Mouse (Mus musculus): ENCODE measurements around the gene Tlcd1. TPM values are rescaled to one million over a fixed set of nuclear protein-coding genes. Genes with fewer than 3 reads are reported as not detected.

The Tlcd1 gene
- polyA plus RNA-seq, 1 experiment, result 2.2 TPM

DNA sequence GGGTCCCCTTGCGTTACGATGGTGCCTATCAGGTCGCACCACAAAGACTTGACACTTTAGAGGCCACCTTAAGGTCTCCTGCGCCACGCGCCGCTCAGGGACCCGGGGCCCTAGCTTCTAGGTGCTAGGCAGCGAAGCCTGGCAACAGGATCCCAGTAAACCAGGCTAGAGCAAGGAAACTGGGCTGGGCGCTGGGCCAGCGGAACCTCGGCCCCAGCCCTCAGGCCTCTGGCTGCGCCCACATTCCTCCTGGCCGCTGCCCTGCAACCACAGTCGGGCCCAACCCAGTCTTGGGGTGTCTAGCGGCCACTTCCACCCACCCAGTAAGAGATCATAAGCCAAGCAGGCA, 10.8 kb upstream of the Tlcd1 start:
- TF ChIP-seq CTCF (IDR thresholded peaks at IDR 0.05; ENCODE audit: low read depth, low read length) (no peak), POLR2A (IDR thresholded peaks at IDR 0.05; ENCODE audit: borderline replicate concordance, low read depth, low read length) (no peak)
- H3K27ac ChIP-seq (ENCODE audit: insufficient read depth, low read depth, low read length), result 0 out of 2 replicates have a peak overlapping the region, but pooled peaks have one; percentile 1
- peak overlapping the region; percentile 66 for H3K4me3 ChIP-seq (ENCODE audit: insufficient read depth, low read length)
- peaks cover 12% of the 10 kb centered on the region for H3K4me1 ChIP-seq (ENCODE audit: control insufficient read depth, insufficient read depth, low read length)

DNA sequence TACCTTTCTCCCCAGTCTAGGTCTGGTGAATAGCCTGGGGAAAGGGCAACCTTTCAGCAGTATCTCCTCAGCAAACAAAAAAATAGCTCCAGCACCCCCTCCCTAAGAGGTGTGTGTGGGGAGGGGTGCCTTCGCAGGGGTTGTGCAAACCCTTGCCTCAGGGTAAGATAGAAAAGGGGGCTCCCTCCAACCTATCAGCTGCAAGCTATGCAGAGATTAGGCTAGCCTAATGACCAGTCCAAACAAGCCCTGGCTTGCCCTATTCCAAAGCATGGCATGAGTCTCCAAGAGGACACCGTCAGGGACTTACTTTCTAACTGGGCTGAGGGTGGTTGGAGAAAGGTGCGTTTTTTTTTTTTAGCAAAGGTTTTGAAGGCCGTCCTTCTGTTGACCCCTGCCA, 10.3 kb upstream of the Tlcd1 start:
- Histone ChIP-seq H3K4me1 (ENCODE audit: control insufficient read depth, insufficient read depth, low read length) (peaks cover 12% of the 10 kb centered on the region), H3K4me3 (ENCODE audit: insufficient read depth, low read length) (no peak overlapping the region), H3K27ac (ENCODE audit: insufficient read depth, low read depth, low read length) (no peak overlapping the region)
- no peak for TF ChIP-seq CTCF (IDR thresholded peaks at IDR 0.05; ENCODE audit: low read depth, low read length)
- no peak for TF ChIP-seq POLR2A (IDR thresholded peaks at IDR 0.05; ENCODE audit: borderline replicate concordance, low read depth, low read length)

DNA sequence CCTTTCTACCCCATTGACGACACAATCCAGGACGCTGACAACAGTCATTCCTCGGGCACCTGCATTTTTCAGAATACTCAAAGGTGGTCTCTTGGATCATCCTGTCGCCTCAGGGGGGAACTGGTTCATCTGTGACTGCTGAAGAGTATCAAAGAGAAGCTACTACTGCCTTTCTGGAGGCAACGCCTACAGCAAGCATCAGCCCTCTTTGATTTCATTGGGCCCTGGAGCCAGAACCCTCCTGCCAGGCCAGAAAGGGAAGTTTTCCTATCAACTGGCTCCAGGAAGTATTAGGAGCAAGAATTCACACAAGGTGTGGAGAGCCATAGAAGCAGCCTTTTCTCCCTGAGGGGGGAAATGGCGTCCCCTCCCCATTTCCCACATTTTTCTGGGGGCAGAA, 9.9 kb upstream of the Tlcd1 start:
- no peak overlapping the region for H3K4me3 ChIP-seq (ENCODE audit: insufficient read depth, low read length)
- no peak for TF ChIP-seq POLR2A (IDR thresholded peaks at IDR 0.05; ENCODE audit: borderline replicate concordance, low read depth, low read length)
- no peak for TF ChIP-seq CTCF (IDR thresholded peaks at IDR 0.05; ENCODE audit: low read depth, low read length)
- peaks cover 12% of the 10 kb centered on the region for H3K4me1 ChIP-seq (ENCODE audit: control insufficient read depth, insufficient read depth, low read length)
- no peak overlapping the region for H3K27ac ChIP-seq (ENCODE audit: insufficient read depth, low read depth, low read length)

DNA sequence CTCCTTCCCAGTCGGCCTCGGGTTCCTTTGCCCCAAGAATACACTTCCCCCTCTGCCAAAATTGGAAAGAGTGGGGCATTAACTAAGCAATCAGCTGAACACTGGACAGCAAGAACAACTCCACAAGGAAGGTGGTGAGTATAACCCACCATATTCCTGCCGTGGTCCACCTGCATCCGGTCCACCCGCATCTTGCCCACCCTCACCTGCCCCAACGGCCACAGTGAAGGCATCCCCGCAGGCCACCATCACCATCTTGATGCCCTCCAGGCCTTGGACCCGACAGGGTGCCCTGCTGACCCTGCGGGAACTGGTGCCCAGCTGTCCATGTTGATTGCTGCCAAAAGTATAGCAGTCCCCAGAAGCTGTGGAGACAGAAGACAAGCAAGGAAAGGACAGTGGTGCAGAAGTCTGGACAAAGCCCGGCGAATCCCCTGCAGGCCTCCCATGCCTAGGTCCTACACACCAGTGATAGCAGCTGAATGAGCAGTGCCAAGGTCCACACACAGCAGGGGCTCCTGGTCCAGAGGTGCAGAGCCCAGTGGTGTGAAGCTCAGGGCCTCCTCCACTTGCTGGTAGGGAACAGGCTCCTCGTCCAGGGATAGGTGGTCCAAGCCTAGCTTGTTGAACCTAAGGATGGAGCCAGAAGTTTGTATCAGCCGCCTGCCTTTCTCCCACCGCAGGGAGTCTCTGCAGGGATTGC, 9.1 kb upstream of the Tlcd1 start:
- TF ChIP-seq CTCF (IDR thresholded peaks at IDR 0.05; ENCODE audit: low read depth, low read length), result no peak
- no peak for TF ChIP-seq POLR2A (IDR thresholded peaks at IDR 0.05; ENCODE audit: borderline replicate concordance, low read depth, low read length)
- no peak overlapping the region for H3K27ac ChIP-seq (ENCODE audit: insufficient read depth, low read depth, low read length)
- H3K4me3 ChIP-seq (ENCODE audit: insufficient read depth, low read length), result no peak overlapping the region
- peaks cover 12% of the 10 kb centered on the region for H3K4me1 ChIP-seq (ENCODE audit: control insufficient read depth, insufficient read depth, low read length)

DNA sequence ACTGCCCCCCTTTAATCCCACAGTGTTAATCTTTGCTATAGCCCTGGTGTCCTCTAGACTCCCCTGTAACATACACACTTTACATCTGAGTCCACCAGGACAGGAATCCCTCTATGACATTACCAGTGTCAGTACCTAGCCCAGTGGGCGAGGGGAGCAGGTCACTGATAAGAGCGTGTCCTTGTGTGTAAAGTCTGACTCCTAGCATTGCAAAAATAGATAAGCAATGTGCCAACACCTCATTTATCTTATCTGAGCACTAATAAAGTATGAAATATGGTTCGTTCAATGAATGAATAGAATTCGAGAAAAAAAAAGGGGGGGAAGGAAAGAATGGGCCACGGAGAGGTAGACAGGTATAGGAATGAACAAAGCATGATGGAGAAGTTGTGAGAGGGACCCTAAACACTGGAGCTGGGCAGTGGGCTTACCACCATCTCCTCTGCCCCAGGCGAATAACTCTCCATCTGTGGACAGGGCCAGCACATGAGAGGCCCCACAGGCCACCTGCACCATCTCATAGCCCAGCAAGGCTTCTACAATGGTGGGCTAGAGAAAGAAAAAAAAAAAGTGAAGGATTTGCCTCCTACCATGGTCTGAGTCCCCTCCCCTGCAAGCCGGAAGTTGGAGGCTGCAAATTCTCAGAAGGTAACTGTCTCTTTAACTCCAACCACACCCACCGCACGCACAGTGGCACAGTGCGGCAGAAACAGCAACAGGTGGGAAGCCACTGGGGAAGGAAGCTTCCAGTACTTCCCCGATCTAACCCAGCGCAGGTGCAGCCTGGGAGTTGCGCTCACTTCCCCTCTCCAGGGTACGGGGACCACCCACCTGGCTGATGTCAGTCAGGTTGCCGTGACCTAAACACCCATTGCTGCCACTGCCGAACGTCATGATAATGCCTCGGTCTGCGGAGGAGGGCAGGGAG, 7.7 kb upstream of the Tlcd1 start:
- no peak for TF ChIP-seq CTCF (IDR thresholded peaks at IDR 0.05; ENCODE audit: low read depth, low read length)
- TF ChIP-seq POLR2A (IDR thresholded peaks at IDR 0.05; ENCODE audit: borderline replicate concordance, low read depth, low read length), result no peak
- Histone ChIP-seq H3K4me1 (ENCODE audit: control insufficient read depth, insufficient read depth, low read length) (peaks cover 12% of the 10 kb centered on the region), H3K4me3 (ENCODE audit: insufficient read depth, low read length) (no peak overlapping the region), H3K27ac (ENCODE audit: insufficient read depth, low read depth, low read length) (no peak overlapping the region)

DNA sequence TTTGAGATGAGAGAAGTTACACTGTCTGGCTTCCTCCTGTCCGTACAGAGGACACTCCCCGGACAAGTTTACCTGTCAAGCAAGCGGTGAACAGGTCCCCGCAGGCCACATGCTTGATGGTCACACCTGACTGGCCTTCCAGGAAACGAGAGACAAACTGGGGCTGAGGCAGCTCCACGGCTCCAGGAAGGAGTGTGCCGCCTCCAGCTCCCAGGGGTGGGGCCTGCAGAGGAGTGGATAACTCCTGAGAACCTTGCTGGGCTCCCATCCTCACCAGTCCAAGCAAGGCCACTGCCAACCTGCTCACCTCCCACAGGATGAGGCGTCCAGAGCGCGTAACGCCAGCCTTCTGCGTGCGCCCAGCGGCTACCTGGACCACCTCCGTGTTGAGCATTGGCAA, 6.2 kb upstream of the Tlcd1 start:
- no peak for TF ChIP-seq CTCF (IDR thresholded peaks at IDR 0.05; ENCODE audit: low read depth, low read length)
- TF ChIP-seq POLR2A (IDR thresholded peaks at IDR 0.05; ENCODE audit: borderline replicate concordance, low read depth, low read length), result no peak
- Histone ChIP-seq H3K4me3 (ENCODE audit: insufficient read depth, low read length) (no peak overlapping the region), H3K4me1 (ENCODE audit: control insufficient read depth, insufficient read depth, low read length) (peaks cover 7% of the 10 kb centered on the region), H3K27ac (ENCODE audit: insufficient read depth, low read depth, low read length) (no peak overlapping the region)

DNA sequence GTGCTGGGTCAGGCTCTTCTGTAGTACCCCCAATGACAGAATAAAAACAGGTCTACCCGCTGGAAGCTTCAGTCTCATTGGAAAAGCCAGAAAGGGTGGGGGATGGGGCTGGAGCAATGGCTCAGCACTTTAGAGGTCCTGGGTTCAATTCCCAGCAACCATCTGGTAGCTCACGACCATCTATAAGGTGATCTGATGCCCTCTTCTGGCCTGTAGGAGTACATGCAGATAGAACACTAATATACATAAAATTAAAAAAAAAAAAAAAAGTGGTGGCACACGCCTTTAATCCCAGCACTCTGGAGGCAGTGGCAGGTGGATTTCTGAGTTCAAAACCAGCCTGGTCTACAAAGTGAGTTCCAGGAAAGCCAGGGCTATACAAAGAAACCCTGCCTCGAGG, 5.2 kb upstream of the Tlcd1 start:
- Histone ChIP-seq H3K27ac (ENCODE audit: insufficient read depth, low read depth, low read length) (no peak overlapping the region), H3K4me3 (ENCODE audit: insufficient read depth, low read length) (no peak overlapping the region), H3K4me1 (ENCODE audit: control insufficient read depth, insufficient read depth, low read length) (peaks cover 2% of the 10 kb centered on the region; the same call in 1 of the 2 replicates)
- TF ChIP-seq CTCF (IDR thresholded peaks at IDR 0.05; ENCODE audit: low read depth, low read length) (peak; percentile 26; the same call in 1 of the 2 replicates), POLR2A (IDR thresholded peaks at IDR 0.05; ENCODE audit: borderline replicate concordance, low read depth, low read length) (no peak)

DNA sequence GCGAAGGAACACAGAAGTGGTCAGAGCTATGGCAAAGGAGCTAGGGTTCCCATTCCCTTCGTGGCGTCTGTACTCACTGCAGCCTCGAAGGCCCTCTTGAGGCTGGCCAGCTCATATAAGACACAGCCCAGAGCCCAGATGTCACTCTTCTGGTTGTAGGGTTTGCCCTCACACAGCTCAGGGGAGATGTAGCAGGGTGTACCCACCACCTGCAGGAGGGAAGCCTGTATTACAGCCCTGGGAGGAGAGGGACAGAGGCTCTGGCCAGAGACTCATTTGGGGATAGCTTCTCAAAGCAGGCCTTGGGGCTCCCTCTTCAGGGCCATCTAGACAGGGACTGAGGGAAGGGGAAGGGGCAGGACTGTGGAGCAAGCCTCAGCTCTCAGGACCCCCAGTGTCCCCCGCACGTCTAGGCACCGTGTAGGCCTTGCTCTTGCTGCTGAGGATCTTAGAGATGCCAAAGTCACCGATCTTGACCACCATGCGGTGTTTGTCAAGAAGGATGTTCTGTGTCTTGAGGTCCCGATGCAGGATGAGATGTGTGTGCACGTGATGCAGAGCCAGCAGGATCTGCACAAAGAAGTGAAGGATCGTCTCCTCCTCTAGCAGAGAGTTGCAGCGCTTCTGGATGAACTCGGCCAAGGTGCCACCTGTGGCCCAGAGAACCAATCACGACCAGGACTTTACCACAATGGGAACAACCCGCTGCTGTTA, 4.3 kb upstream of the Tlcd1 start:
- H3K4me1 ChIP-seq (ENCODE audit: control insufficient read depth, insufficient read depth, low read length), result no peaks in the 10 kb centered on the region
- no peak overlapping the region for H3K27ac ChIP-seq (ENCODE audit: insufficient read depth, low read depth, low read length)
- TF ChIP-seq POLR2A (IDR thresholded peaks at IDR 0.05; ENCODE audit: borderline replicate concordance, low read depth, low read length), result no peak
- no peak overlapping the region for H3K4me3 ChIP-seq (ENCODE audit: insufficient read depth, low read length)

DNA sequence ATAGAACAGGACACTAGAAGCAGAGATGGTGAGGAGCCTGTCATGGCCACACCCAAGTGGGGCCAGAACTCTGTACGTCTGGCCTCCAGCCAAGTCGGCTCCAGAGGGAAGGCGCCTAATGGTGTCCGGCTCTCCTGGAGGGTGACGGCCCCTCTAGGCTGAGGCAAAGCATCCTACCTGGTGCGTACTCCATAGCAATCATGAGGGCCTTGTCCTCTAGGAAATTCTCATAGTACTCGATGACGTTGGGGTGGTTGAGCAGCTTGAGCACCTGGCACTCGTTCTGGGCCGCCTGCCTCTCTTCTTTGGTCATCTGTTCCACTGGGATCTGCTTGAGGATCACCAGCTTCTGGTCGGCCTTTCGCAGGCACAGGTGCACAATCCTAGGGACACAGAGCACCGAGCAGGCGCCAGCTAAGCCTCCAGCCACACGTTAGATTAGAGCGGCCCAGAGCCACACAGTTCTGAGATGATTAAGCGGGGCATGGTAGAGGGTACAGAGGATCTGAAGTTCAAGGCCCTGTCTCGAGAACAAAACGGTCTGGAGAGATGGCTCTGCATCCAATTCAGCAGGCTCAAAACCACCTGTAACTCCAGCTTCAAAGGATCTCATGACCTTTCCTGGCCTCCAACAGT, 3.6 kb upstream of the Tlcd1 start:
- TF ChIP-seq CTCF (IDR thresholded peaks at IDR 0.05; ENCODE audit: low read depth, low read length) (no peak), POLR2A (IDR thresholded peaks at IDR 0.05; ENCODE audit: borderline replicate concordance, low read depth, low read length) (no peak)
- no peak overlapping the region for H3K27ac ChIP-seq (ENCODE audit: insufficient read depth, low read depth, low read length)
- no peaks in the 10 kb centered on the region for H3K4me1 ChIP-seq (ENCODE audit: control insufficient read depth, insufficient read depth, low read length)
- H3K4me3 ChIP-seq (ENCODE audit: insufficient read depth, low read length), result no peak overlapping the region
